14 mouse cellular contexts compared by ENCODE assay signal in the genomic region with DNA sequence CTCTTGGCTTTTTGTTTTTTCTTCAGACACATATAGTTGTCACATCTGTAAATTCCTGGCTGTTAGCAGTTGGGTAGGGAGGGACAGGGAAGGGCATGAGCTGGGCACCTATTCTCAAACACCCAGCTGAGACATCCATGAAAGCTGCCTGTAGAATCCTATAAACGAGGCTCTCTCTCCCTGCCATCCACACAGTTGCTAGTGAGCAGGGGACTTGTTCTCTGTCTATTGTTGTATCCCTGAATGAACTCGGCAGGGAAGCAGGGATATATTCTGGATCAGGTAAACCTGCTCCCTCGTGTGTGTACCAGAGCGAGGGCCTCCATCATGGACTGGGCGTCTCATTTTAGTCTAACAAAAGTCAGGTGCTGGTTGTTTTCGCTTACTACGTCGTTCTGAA.
DNase-seq lines count a peak whose midpoint lies in the region; ATAC-seq and TF ChIP-seq lines count a peak whose summit lies in the region.
"Had no signal": no experiment of that assay in that cellular context is flagged by ENCODE, and none has a peak within 500 bp of the region (broad histone marks: within the 10 kb centered on the region; RNA-seq: fewer than 3 reads in every experiment).

No protein-coding gene starts in this region.

- H3K9me3 ChIP-seq in midbrain, embryonic 10.5 days (replicated peaks): no peaks in the 10 kb centered on the region
- H3K9me3 ChIP-seq in midbrain, embryonic 16.5 days (replicated peaks; ENCODE audit: control insufficient read depth, low read length, poor library complexity, severe bottlenecking): no peaks in the 10 kb centered on the region
- no peaks in the 10 kb centered on the region for H3K9me3 ChIP-seq in hindbrain, embryonic 12.5 days (replicated peaks)
- H3K9me3 ChIP-seq: liver, embryonic 15.5 days had no signal

- no peak overlapping the region for H3ac ChIP-seq in myocyte (ENCODE audit: control insufficient read depth, insufficient read length)

- ATAC-seq in frontal cortex, adult (ENCODE audit: low TSS enrichment): peak; percentile 23; the same call in 1 of the 2 replicates
- no peak for ATAC-seq in midbrain, embryonic 16.5 days
- ATAC-seq in hindbrain, embryonic 12.5 days (ENCODE audit: low FRiP score): peak; percentile 27; the same call in 1 of the 2 replicates

- DNase-seq in frontal cortex, postnatal 10 days (ENCODE audit: low spot score in 2 of 2): no peak
- DNase-seq in midbrain, embryonic 10.5 days (ENCODE audit: low spot score): no peak
- DNase-seq in lung, postnatal 25 days (ENCODE audit: low spot score): no peak
- no peak for DNase-seq in cerebellum, adult 2 months
- DNase-seq: cerebellum, adult 9-11 months; kidney, postnatal 25 days; thymus, postnatal 4 days had no signal

- H3K4me1 ChIP-seq in midbrain, embryonic 10.5 days: peaks cover 57% of the 10 kb centered on the region
- H3K4me1 ChIP-seq in midbrain, embryonic 16.5 days (ENCODE audit: control insufficient read depth, insufficient read depth, low read length): peaks cover 9% of the 10 kb centered on the region
- peaks cover 38% of the 10 kb centered on the region for H3K4me1 ChIP-seq in hindbrain, embryonic 12.5 days
- H3K4me1 ChIP-seq in cerebellum, adult 2 months (ENCODE audit: control insufficient read depth, insufficient read depth, low read length): peaks cover 5% of the 10 kb centered on the region; the same call in 1 of the 2 replicates
- H3K4me1 ChIP-seq: liver, embryonic 15.5 days had no signal

- TF ChIP-seq CTCF in cerebellum, adult 2 months (IDR thresholded peaks at IDR 0.05; ENCODE audit: borderline replicate concordance, insufficient read depth, low read depth, low read length): no peak

- TF ChIP-seq POLR2A in myocyte (IDR thresholded peaks at IDR 0.05; ENCODE audit: insufficient read length, low read depth): no peak
- TF ChIP-seq POLR2A in cerebellum, adult 2 months (IDR thresholded peaks at IDR 0.05; ENCODE audit: borderline replicate concordance, insufficient read depth, low read length): no peak

- peak overlapping the region; percentile 83 for H3K27ac ChIP-seq in midbrain, embryonic 10.5 days (replicated peaks)
- H3K27ac ChIP-seq in midbrain, embryonic 16.5 days (ENCODE audit: low read length): no peak overlapping the region
- peak overlapping the region; percentile 64; the same call in 1 of the 2 replicates for H3K27ac ChIP-seq in hindbrain, embryonic 12.5 days
- H3K27ac ChIP-seq in cerebellum, adult 2 months (ENCODE audit: insufficient read depth, low read length): no peak overlapping the region
- H3K27ac ChIP-seq: gastrocnemius, adult 2 months; liver, embryonic 15.5 days had no signal

- H3K36me3 ChIP-seq in midbrain, embryonic 10.5 days: no peaks in the 10 kb centered on the region
- no peaks in the 10 kb centered on the region for H3K36me3 ChIP-seq in midbrain, embryonic 16.5 days (ENCODE audit: control insufficient read depth, insufficient read depth, low read length)
- H3K36me3 ChIP-seq in hindbrain, embryonic 12.5 days: no peaks in the 10 kb centered on the region
- no peaks in the 10 kb centered on the region for H3K36me3 ChIP-seq in myocyte (ENCODE audit: control insufficient read depth, insufficient read depth)
- H3K36me3 ChIP-seq: G1E; liver, embryonic 15.5 days had no signal

- H3K79me2 ChIP-seq in myocyte (ENCODE audit: control insufficient read depth, insufficient read depth): no peaks in the 10 kb centered on the region

- WGBS in midbrain, embryonic 10.5 days: 59% methylated on average over 8 of the region's 8 CpGs
- 50% methylated on average over 8 of the region's 8 CpGs for WGBS in midbrain, embryonic 16.5 days
- WGBS in hindbrain, embryonic 12.5 days: 58% methylated on average over 8 of the region's 8 CpGs
- 83% methylated on average over 8 of the region's 8 CpGs for WGBS in cerebellum, adult 2 months

- H3K4me3 ChIP-seq in midbrain, embryonic 10.5 days: no peak overlapping the region
- H3K4me3 ChIP-seq in midbrain, embryonic 16.5 days (ENCODE audit: low read depth, low read length): no peak overlapping the region
- H3K4me3 ChIP-seq in hindbrain, embryonic 12.5 days: no peak overlapping the region
- H3K4me3 ChIP-seq in myocyte: no peak overlapping the region
- H3K4me3 ChIP-seq in cerebellum, adult 2 months (replicated peaks; ENCODE audit: insufficient read depth, low read depth, low read length): no peak overlapping the region
- H3K4me3 ChIP-seq: gastrocnemius, adult 2 months; liver, embryonic 15.5 days had no signal

- no peak overlapping the region for H3K9ac ChIP-seq in midbrain, embryonic 16.5 days (ENCODE audit: low read depth, low read length)
- no peak overlapping the region for H3K9ac ChIP-seq in hindbrain, embryonic 12.5 days
- H3K9ac ChIP-seq: liver, embryonic 15.5 days had no signal

- no peaks in the 10 kb centered on the region for H3K27me3 ChIP-seq in midbrain, embryonic 10.5 days (ENCODE audit: low read depth, poor library complexity, severe bottlenecking)
- H3K27me3 ChIP-seq in midbrain, embryonic 16.5 days (ENCODE audit: control insufficient read depth, insufficient read depth, low read depth, low read length): no peaks in the 10 kb centered on the region
- H3K27me3 ChIP-seq in hindbrain, embryonic 12.5 days: no peaks in the 10 kb centered on the region
- H3K27me3 ChIP-seq in myocyte (ENCODE audit: control insufficient read depth, insufficient read depth, insufficient read length): no peaks in the 10 kb centered on the region
- no peaks in the 10 kb centered on the region for H3K27me3 ChIP-seq in cerebellum, adult 2 months (ENCODE audit: control insufficient read depth, insufficient read depth, low read length)
- H3K27me3 ChIP-seq: liver, embryonic 15.5 days had no signal

- H3K4me2 ChIP-seq in midbrain, embryonic 16.5 days (ENCODE audit: low read length): no peak overlapping the region
- no peak overlapping the region for H3K4me2 ChIP-seq in hindbrain, embryonic 12.5 days (replicated peaks)
- peak overlapping the region; percentile 52 for H3K4me2 ChIP-seq in myocyte (ENCODE audit: low read depth)
- H3K4me2 ChIP-seq: liver, embryonic 15.5 days had no signal

TF ChIP-seq in myocyte, 11 proteins besides CTCF, POLR2A, EP300 and RAD21:
- no peak for TF ChIP-seq MYOG (IDR thresholded peaks at IDR 0.05; ENCODE audit: control insufficient read depth in 1 of 3, insufficient read depth in 1 of 3, insufficient read length in 2 of 3, low read depth in 2 of 3)

Comparison
In these comparisons a context has a peak if more than half of its experiments do, and no peak if none do; other contexts are left out.
1. H3K27ac ChIP-seq: peak in midbrain, embryonic 10.5 days (single experiment) and hindbrain, embryonic 12.5 days (single experiment); none in midbrain, embryonic 16.5 days (single experiment) and cerebellum, adult 2 months (single experiment).